Mouse (Mus musculus): ENCODE results near the gene Tmed3. TPM values are rescaled to one million over a fixed set of nuclear protein-coding genes. Genes with fewer than 3 reads are reported as not detected.

Gene Tmed3
- 102 and 112 TPM in 2 replicates for polyA plus RNA-seq (2015; fragmentation: Nextera tagmentation; extraction: Ambion mirVana)

DNA sequence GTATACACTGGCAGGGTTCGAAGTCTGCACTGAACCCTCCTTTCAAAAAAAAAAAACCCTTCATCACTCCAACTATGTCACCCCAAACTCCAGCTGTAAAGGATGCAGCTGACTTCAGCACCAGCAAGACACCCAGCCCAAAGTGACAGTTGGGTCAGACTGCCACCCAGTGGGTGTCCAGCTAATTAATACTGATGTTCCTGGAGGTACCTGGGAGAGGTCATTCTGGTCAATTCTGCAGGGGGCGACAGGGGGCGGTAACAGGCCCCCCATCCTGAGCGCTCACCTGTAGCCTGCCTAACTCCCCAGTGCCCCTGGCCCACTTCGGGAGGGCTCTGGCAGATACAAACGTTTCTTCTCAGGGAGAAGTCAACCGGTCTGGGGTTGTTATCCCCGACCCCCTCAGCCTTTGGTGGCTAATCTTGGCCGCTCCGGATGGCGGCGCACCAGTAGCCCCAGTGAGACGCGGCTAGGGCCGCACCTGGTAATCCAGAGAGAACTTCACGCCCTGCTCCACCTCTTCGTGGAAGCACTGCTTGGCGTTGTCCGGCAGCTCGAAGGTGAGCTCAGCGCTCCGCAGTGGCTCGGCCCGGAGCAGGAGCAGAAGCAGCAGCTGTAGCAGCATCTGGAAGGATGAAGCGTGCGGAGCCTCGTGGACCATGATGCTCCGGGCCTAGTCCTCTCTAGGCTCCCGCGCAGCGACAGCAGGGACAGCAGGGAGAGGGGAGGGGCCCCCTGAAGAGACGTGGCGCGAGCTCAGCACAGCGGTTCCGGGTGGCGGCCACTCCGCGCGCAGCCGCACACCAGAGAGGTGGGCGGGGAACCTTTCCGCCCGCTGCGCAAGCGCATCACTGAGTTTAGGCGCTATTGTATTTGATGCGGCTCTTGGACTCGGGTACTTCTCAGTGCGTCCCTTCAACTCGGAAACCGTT lies at the start of gene Tmed3:
Gene Tmed3 (minus strand): TSS at position 804 of the 932 bp plus-strand sequence.
- ATAC-seq (ENCODE audit: low FRiP score, low TSS enrichment), result peak; percentile 100
- Histone ChIP-seq H3K9ac (replicated peaks; ENCODE audit: low read length) (peak within 1 kb of the TSS; percentile 89), H3K4me1 (ENCODE audit: insufficient read depth, low read length) (peaks cover 7% of the 10 kb centered on the region), H3K4me2 (replicated peaks; ENCODE audit: low read depth, low read length) (peak within 1 kb of the TSS; percentile 94), H3K27me3 (ENCODE audit: insufficient read depth, low read length) (no peaks in the 10 kb centered on the region), H3K27ac (ENCODE audit: low read length) (peak within 1 kb of the TSS; percentile 82), H3K36me3 (ENCODE audit: insufficient read depth, low read length) (peaks cover 7% of the 10 kb centered on the region; the same call in 1 of the 2 replicates), H3K9me3 (ENCODE audit: low read length) (no peaks in the 10 kb centered on the region), H3K4me3 (ENCODE audit: low read length) (peak within 1 kb of the TSS; percentile 73)
- WGBS, result 2% methylated on average over 52 of the region's 52 CpGs

DNA sequence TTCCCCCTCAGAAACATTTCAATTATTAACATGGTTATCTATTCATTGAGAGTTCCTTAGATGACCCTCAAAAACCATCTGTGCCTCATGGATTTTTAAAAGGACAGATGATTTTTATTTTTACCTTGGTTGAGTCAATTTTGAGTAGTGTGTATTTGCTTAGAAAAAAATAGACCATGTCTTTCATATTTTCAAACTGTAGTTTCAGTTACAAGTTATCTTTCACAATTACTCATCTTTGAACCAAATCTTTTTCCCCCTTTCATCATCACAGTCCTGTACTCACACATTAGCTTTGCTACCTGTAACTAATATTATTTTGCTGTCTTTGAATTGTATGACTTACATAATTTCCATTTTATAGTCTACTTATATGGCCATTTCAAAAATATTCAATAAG lies 35.2 kb upstream of the Tmed3 start:
- H3K27me3 ChIP-seq (ENCODE audit: insufficient read depth, low read length), result peaks cover 9% of the 10 kb centered on the region
- ATAC-seq (ENCODE audit: low FRiP score, low TSS enrichment), result no peak
- H3K4me3 ChIP-seq (ENCODE audit: low read length), result no peak overlapping the region
- H3K36me3 ChIP-seq (ENCODE audit: insufficient read depth, low read length), result no peaks in the 10 kb centered on the region
- H3K27ac ChIP-seq (ENCODE audit: low read length), result no peak overlapping the region
- H3K4me1 ChIP-seq (ENCODE audit: insufficient read depth, low read length), result no peaks in the 10 kb centered on the region
- no peak overlapping the region for H3K4me2 ChIP-seq (replicated peaks; ENCODE audit: low read depth, low read length)
- H3K9me3 ChIP-seq (ENCODE audit: low read length), result no peaks in the 10 kb centered on the region
- no peak overlapping the region for H3K9ac ChIP-seq (replicated peaks; ENCODE audit: low read length)

DNA sequence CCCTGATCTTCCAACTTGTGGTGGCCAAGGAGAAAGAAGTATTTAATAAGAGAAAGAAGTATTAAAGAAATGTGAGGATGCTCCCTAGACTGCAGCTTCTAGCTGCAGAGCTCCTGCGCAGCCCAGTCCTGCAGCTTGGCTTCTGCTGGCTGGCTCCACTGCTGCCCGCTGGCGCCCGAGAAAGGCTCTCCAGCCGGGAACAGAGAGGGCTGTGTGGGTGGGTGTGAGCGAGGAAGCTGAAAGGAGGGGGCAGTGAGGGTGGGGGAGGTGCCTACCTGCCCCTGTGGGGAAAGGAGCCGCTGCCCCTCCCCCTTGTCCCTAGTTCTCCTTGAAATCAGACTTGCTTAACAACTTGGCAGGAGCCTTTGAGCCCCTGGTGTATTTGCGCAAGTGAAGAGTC lies 33.4 kb upstream of the Tmed3 start, which contains the start of gene Ankrd34c:
Gene Ankrd34c (minus strand): TSS at position 181 of the 400 bp plus-strand sequence.
- Histone ChIP-seq H3K36me3 (ENCODE audit: insufficient read depth, low read length) (no peaks in the 10 kb centered on the region), H3K9ac (replicated peaks; ENCODE audit: low read length) (no peak within 1 kb of the TSS), H3K4me3 (ENCODE audit: low read length) (no peak within 1 kb of the TSS), H3K4me2 (replicated peaks; ENCODE audit: low read depth, low read length) (no peak within 1 kb of the TSS), H3K27me3 (ENCODE audit: insufficient read depth, low read length) (peaks cover 9% of the 10 kb centered on the region), H3K4me1 (ENCODE audit: insufficient read depth, low read length) (no peaks in the 10 kb centered on the region), H3K9me3 (ENCODE audit: low read length) (no peaks in the 10 kb centered on the region), H3K27ac (ENCODE audit: low read length) (no peak within 1 kb of the TSS)
- ATAC-seq (ENCODE audit: low FRiP score, low TSS enrichment), result no peak
- 7% methylated on average over 8 of the region's 8 CpGs for WGBS

- Histone ChIP-seq H3K27ac (ENCODE audit: low read length) (no peak overlapping the region), H3K4me1 (ENCODE audit: insufficient read depth, low read length) (no peaks in the 10 kb centered on the region), H3K9me3 (ENCODE audit: low read length) (no peaks in the 10 kb centered on the region), H3K9ac (replicated peaks; ENCODE audit: low read length) (no peak overlapping the region), H3K36me3 (ENCODE audit: insufficient read depth, low read length) (no peaks in the 10 kb centered on the region), H3K4me3 (ENCODE audit: low read length) (no peak overlapping the region), H3K27me3 (ENCODE audit: insufficient read depth, low read length) (peaks cover 9% of the 10 kb centered on the region), H3K4me2 (replicated peaks; ENCODE audit: low read depth, low read length) (no peak overlapping the region)
- ATAC-seq (ENCODE audit: low FRiP score, low TSS enrichment), result no peak
- 9% methylated on average over 6 of the region's 6 CpGs for WGBS
Observed at GRCm38 (mm10) chr9:89737888-89738287, 33.0 kb upstream of the Tmed3 start.

- ATAC-seq (ENCODE audit: low FRiP score, low TSS enrichment), result peak; percentile 87; the same call in 1 of the 2 replicates
- no peak overlapping the region for H3K27ac ChIP-seq (ENCODE audit: low read length)
- H3K4me1 ChIP-seq (ENCODE audit: insufficient read depth, low read length), result no peaks in the 10 kb centered on the region
- no peak overlapping the region for H3K4me3 ChIP-seq (ENCODE audit: low read length)
- 8% methylated on average over 20 of the region's 20 CpGs for WGBS
- H3K4me2 ChIP-seq (replicated peaks; ENCODE audit: low read depth, low read length), result no peak overlapping the region
- H3K36me3 ChIP-seq (ENCODE audit: insufficient read depth, low read length), result no peaks in the 10 kb centered on the region
- H3K9me3 ChIP-seq (ENCODE audit: low read length), result no peaks in the 10 kb centered on the region
- H3K27me3 ChIP-seq (ENCODE audit: insufficient read depth, low read length), result peaks cover 9% of the 10 kb centered on the region
- no peak overlapping the region for H3K9ac ChIP-seq (replicated peaks; ENCODE audit: low read length)
Observed at GRCm38 (mm10) chr9:89736932-89737705, 32.3 kb upstream of the Tmed3 start.

- Histone ChIP-seq H3K9me3 (ENCODE audit: low read length) (no peaks in the 10 kb centered on the region), H3K4me3 (ENCODE audit: low read length) (no peak overlapping the region), H3K4me1 (ENCODE audit: insufficient read depth, low read length) (peaks cover 7% of the 10 kb centered on the region), H3K4me2 (replicated peaks; ENCODE audit: low read depth, low read length) (no peak overlapping the region), H3K9ac (replicated peaks; ENCODE audit: low read length) (no peak overlapping the region), H3K27me3 (ENCODE audit: insufficient read depth, low read length) (no peaks in the 10 kb centered on the region), H3K27ac (ENCODE audit: low read length) (no peak overlapping the region), H3K36me3 (ENCODE audit: insufficient read depth, low read length) (no peaks in the 10 kb centered on the region)
- 32% methylated on average over 4 of the region's 4 CpGs for WGBS
- ATAC-seq (ENCODE audit: low FRiP score, low TSS enrichment), result no peak
Observed at GRCm38 (mm10) chr9:89706906-89707305, 2.0 kb upstream of the Tmed3 start.

- Histone ChIP-seq H3K36me3 (ENCODE audit: insufficient read depth, low read length) (peaks cover 2% of the 10 kb centered on the region; the same call in 1 of the 2 replicates), H3K4me1 (ENCODE audit: insufficient read depth, low read length) (peaks cover 7% of the 10 kb centered on the region), H3K9me3 (ENCODE audit: low read length) (no peaks in the 10 kb centered on the region), H3K9ac (replicated peaks; ENCODE audit: low read length) (peak overlapping the region; percentile 89), H3K4me2 (replicated peaks; ENCODE audit: low read depth, low read length) (peak overlapping the region; percentile 94), H3K4me3 (ENCODE audit: low read length) (peak overlapping the region; percentile 73), H3K27me3 (ENCODE audit: insufficient read depth, low read length) (no peaks in the 10 kb centered on the region), H3K27ac (ENCODE audit: low read length) (peak overlapping the region; percentile 75)
- 10% methylated on average over 10 of the region's 10 CpGs for WGBS
- no peak; the same call in 1 of the 2 replicates for ATAC-seq (ENCODE audit: low FRiP score, low TSS enrichment)
Observed at GRCm38 (mm10) chr9:89705197-89705533, 297 bp upstream of the Tmed3 start.

DNA sequence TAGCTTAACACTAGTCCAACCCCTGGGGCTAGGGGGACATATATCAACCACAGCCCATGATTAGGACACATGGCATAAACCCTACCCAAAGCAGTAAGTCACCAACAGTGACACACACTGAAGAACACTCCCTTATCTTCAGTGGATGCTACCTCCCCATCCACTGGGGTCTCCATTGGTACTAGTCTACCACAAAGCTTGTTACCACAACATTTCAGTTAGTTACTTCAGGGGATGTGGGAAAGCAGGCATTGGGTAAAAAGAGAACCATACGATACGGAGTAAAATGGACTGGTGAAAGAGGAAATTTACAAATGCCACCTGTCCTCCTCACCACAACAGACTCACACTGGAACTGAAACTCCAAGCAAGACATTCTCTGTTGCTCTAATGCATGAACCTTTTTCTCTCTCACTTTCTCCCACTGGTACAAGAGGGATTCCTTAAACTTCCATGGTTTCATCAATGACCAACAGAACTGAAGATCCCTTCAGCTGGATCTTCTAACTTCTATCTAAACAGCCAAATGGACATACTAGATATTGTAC lies 3.9 kb downstream of the Tmed3 start:
- Histone ChIP-seq H3K9ac (replicated peaks; ENCODE audit: low read length) (no peak overlapping the region), H3K9me3 (ENCODE audit: low read length) (no peaks in the 10 kb centered on the region), H3K27me3 (ENCODE audit: insufficient read depth, low read length) (no peaks in the 10 kb centered on the region), H3K4me1 (ENCODE audit: insufficient read depth, low read length) (peaks cover 7% of the 10 kb centered on the region), H3K4me2 (replicated peaks; ENCODE audit: low read depth, low read length) (no peak overlapping the region), H3K27ac (ENCODE audit: low read length) (no peak overlapping the region), H3K4me3 (ENCODE audit: low read length) (no peak overlapping the region), H3K36me3 (ENCODE audit: insufficient read depth, low read length) (peaks cover 22% of the 10 kb centered on the region; the same call in 1 of the 2 replicates)
- 92% methylated on average over 2 of the region's 2 CpGs for WGBS
- no peak for ATAC-seq (ENCODE audit: low FRiP score, low TSS enrichment)

GRCm38 (mm10) chr9:89695143-89695542 lies 9.7 kb downstream of the Tmed3 start:
- ATAC-seq (ENCODE audit: low FRiP score, low TSS enrichment), result no peak
- Histone ChIP-seq H3K4me1 (ENCODE audit: insufficient read depth, low read length) (no peaks in the 10 kb centered on the region), H3K4me2 (replicated peaks; ENCODE audit: low read depth, low read length) (no peak overlapping the region), H3K27ac (ENCODE audit: low read length) (no peak overlapping the region), H3K9ac (replicated peaks; ENCODE audit: low read length) (no peak overlapping the region), H3K36me3 (ENCODE audit: insufficient read depth, low read length) (peaks cover 20% of the 10 kb centered on the region; the same call in 1 of the 2 replicates), H3K9me3 (ENCODE audit: low read length) (no peaks in the 10 kb centered on the region), H3K4me3 (ENCODE audit: low read length) (no peak overlapping the region), H3K27me3 (ENCODE audit: insufficient read depth, low read length) (no peaks in the 10 kb centered on the region)
- WGBS, result 90% methylated on average over 1 of the region's 1 CpGs
